ENCODE assay signal across 9 mouse cellular contexts in genomic region chr14:121365390-121365789, GRCm38 (mm10). TPM values are rescaled to one million over a fixed set of nuclear protein-coding genes. Genes with fewer than 3 reads are reported as not detected.
DNase-seq lines count a peak whose midpoint lies in the region; ATAC-seq and TF ChIP-seq lines count a peak whose summit lies in the region.
"Had no signal": no experiment of that assay in that cellular context is flagged by ENCODE, and none has a peak within 500 bp of the region (broad histone marks: within the 10 kb centered on the region; RNA-seq: fewer than 3 reads in every experiment).

No protein-coding gene starts in this region.

- intact Hi-C loops in heart, postnatal 10 days (cut with DNase I), result no loop called here

- H3K36me3 ChIP-seq in kidney, postnatal 0 days (ENCODE audit: insufficient read depth, low read length), result no peaks in the 10 kb centered on the region
- H3K36me3 ChIP-seq in small intestine, adult 2 months (ENCODE audit: control insufficient read depth, insufficient read depth, low read length), result no peaks in the 10 kb centered on the region
- no peaks in the 10 kb centered on the region for H3K36me3 ChIP-seq in hindbrain, embryonic 16.5 days (ENCODE audit: control insufficient read depth, insufficient read depth, low read length)

- no peak for TF ChIP-seq CTCF in kidney, postnatal 0 days (IDR thresholded peaks at IDR 0.05; ENCODE audit: low read depth)
- TF ChIP-seq CTCF in small intestine, adult 2 months (IDR thresholded peaks at IDR 0.05; ENCODE audit: extremely low read depth, insufficient read length, insufficient replicate concordance, low read depth, low read length), result no peak

- 73% methylated on average over 7 of the region's 7 CpGs for WGBS in kidney, postnatal 0 days
- WGBS in small intestine, adult 2 months, result 40% methylated on average over 7 of the region's 7 CpGs
- 64% methylated on average over 7 of the region's 7 CpGs for WGBS in hindbrain, embryonic 16.5 days

- H3K27me3 ChIP-seq in kidney, postnatal 0 days (ENCODE audit: insufficient read depth, low read length), result no peaks in the 10 kb centered on the region
- no peaks in the 10 kb centered on the region for H3K27me3 ChIP-seq in small intestine, adult 2 months (ENCODE audit: control insufficient read depth, insufficient read depth, low read length)
- no peaks in the 10 kb centered on the region for H3K27me3 ChIP-seq in hindbrain, embryonic 16.5 days (replicated peaks; ENCODE audit: control insufficient read depth, insufficient read depth, low read length)
- H3K27me3 ChIP-seq: limb, embryonic 12.5 days had no signal

- TF ChIP-seq POLR2A in small intestine, adult 2 months (IDR thresholded peaks at IDR 0.05; ENCODE audit: low read depth, low read length), result no peak

- no peak overlapping the region for H3K9ac ChIP-seq in kidney, postnatal 0 days (ENCODE audit: low read depth, low read length)
- no peak overlapping the region for H3K9ac ChIP-seq in hindbrain, embryonic 16.5 days (ENCODE audit: low read depth, low read length)
- H3K9ac ChIP-seq: limb, embryonic 12.5 days had no signal

- no peak overlapping the region for H3K4me3 ChIP-seq in kidney, postnatal 0 days (replicated peaks; ENCODE audit: low read depth, low read length)
- H3K4me3 ChIP-seq in small intestine, adult 2 months (ENCODE audit: low read depth, low read length), result no peak overlapping the region
- H3K4me3 ChIP-seq in hindbrain, embryonic 16.5 days (ENCODE audit: low read length), result no peak overlapping the region
- H3K4me3 ChIP-seq: limb, embryonic 12.5 days had no signal

- peaks cover 48% of the 10 kb centered on the region for H3K4me1 ChIP-seq in kidney, postnatal 0 days (replicated peaks; ENCODE audit: insufficient read depth, low read length)
- peaks cover 63% of the 10 kb centered on the region for H3K4me1 ChIP-seq in small intestine, adult 2 months (ENCODE audit: control insufficient read depth, insufficient read depth, insufficient read length, low read length)
- peaks cover 16% of the 10 kb centered on the region for H3K4me1 ChIP-seq in hindbrain, embryonic 16.5 days (ENCODE audit: control insufficient read depth, insufficient read depth, low read depth, low read length)

- no peak overlapping the region for H3K4me2 ChIP-seq in kidney, postnatal 0 days (ENCODE audit: low read length)
- H3K4me2 ChIP-seq in hindbrain, embryonic 16.5 days (ENCODE audit: low read length), result no peak overlapping the region
- H3K4me2 ChIP-seq: limb, embryonic 12.5 days had no signal

- no peak for ATAC-seq in kidney, postnatal 0 days (replicated peaks; ENCODE audit: low FRiP score, low read depth)
- ATAC-seq in hindbrain, embryonic 16.5 days, result no peak

- H3K27ac ChIP-seq in kidney, postnatal 0 days, result 0 out of 2 replicates have a peak overlapping the region, but pooled peaks have one; percentile 9
- H3K27ac ChIP-seq in small intestine, adult 2 months (ENCODE audit: insufficient read depth, low read depth, low read length), result peak overlapping the region; percentile 63
- no peak overlapping the region for H3K27ac ChIP-seq in hindbrain, embryonic 16.5 days (ENCODE audit: low read depth, low read length)

- no peaks in the 10 kb centered on the region for H3K9me3 ChIP-seq in kidney, postnatal 0 days (replicated peaks; ENCODE audit: low read length)
- no peaks in the 10 kb centered on the region for H3K9me3 ChIP-seq in hindbrain, embryonic 16.5 days (ENCODE audit: control insufficient read depth, low read length)

- DNase-seq in kidney, postnatal 0 days (ENCODE audit: low spot score), result no peak
- no peak for DNase-seq in kidney, adult 9 months
- peak; percentile 80 for DNase-seq in c-Kit-positive CD71-positive TER-119-positive erythroid progenitor cells, embryonic 14.5 days (ENCODE audit: low spot score)
- DNase-seq in heart, postnatal 10 days, result peak; percentile 71 to 80
- no peak for DNase-seq in retina, postnatal 1 day
- no peak for DNase-seq in right cerebral cortex, postnatal 4 days

RNA-seq across cellular contexts. Expression of gene Stk24, which starts 14.4 kb away (rescaled TPM):
- polyA plus RNA-seq in kidney, postnatal 0 days (2015; fragmentation: Nextera tagmentation; extraction: Ambion mirVana), result 33.2 and 36.6 TPM in 2 replicates
- total RNA-seq in heart, postnatal 10 days (2021), result 10 to 100 TPM; 86.3 to 96.3 TPM
- 20.4 and 35.4 TPM in 2 replicates for polyA plus RNA-seq in small intestine, adult 2 months (2012; rRNA removed)
- 14.6 and 18.5 TPM in 2 replicates for polyA plus RNA-seq in hindbrain, embryonic 16.5 days (2015; fragmentation: Nextera tagmentation; extraction: Ambion mirVana)

Comparison
In these comparisons a context has a peak if more than half of its experiments do, and no peak if none do; other contexts are left out.
1. DNase-seq: peak in c-Kit-positive CD71-positive TER-119-positive erythroid progenitor cells, embryonic 14.5 days (single experiment) and heart, postnatal 10 days (2 of 2); none in kidney, postnatal 0 days (single experiment), kidney, adult 9 months (single experiment), retina, postnatal 1 day (single experiment) and right cerebral cortex, postnatal 4 days (single experiment).